Mouse (Mus musculus): Measurements from ENCODE around the gene Phf12. TPM values are rescaled to one million over a fixed set of nuclear protein-coding genes. Genes with fewer than 3 reads are reported as not detected.

Gene Phf12
- polyA plus RNA-seq (2012; ENCODE audit: insufficient read depth, insufficient read length, missing spikeins): 9.6 and 13.3 TPM in 2 replicates

GRCm38 (mm10) chr11:77982441-77982905 lies at the start of gene Phf12:
Gene Phf12 (plus strand): TSS chr11:77982754.
- Histone ChIP-seq H3K4me3 (ENCODE audit: insufficient read depth, low read depth, low read length) (peak within 1 kb of the TSS; percentile 99), H3K4me1 (ENCODE audit: control insufficient read depth, insufficient read depth, insufficient read length, low read length) (no peaks in the 10 kb centered on the region; the same call in 1 of the 2 replicates), H3K27ac (replicated peaks; ENCODE audit: low read depth, low read length) (peak within 1 kb of the TSS; percentile 97)

- peaks cover 2% of the 10 kb centered on the region; the same call in 1 of the 2 replicates for H3K4me1 ChIP-seq (ENCODE audit: control insufficient read depth, insufficient read depth, insufficient read length, low read length)
Observed at GRCm38 (mm10) chr11:77934111-77934521, 48.4 kb upstream of the Phf12 start.

DNA sequence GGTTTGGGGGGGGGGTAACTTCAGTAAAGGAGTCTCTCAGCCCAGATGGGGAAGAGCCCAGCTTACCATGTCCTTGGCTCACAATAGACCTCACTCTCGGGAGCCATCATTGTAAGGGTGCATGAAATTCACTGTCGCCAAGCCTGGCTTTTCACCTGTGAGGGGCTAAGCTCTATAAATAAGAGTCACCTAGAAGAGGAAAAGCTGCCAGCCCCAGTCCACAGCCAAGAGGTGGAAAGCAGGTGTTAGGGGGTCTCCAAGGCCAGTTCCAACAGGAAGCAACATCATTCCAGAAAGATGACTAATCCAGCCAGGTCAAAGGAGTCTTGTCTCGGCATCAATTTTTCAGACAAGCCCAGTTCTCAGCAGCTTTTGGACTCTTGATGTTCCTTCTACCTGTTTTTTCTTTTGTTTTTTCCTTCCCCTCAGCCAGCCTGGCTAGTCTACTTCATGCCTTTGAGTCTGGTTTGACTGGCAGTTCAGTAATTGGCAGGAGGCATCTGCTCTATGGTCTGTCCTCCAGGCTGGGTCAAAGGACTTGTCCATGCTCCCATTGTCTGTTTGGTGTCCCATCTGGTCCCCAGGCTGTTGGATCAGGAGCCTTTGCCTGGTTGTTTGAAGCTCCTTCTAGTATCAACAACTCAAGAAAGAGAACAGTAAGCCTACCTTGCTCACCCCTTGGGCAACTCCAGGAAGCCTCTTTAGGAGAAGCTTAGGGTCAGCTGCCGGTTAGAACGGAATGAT lies 47.8 kb upstream of the Phf12 start:
- no peak overlapping the region for H3K27ac ChIP-seq (replicated peaks; ENCODE audit: low read depth, low read length)
- H3K4me3 ChIP-seq (ENCODE audit: insufficient read depth, low read depth, low read length): no peak overlapping the region
- H3K4me1 ChIP-seq (ENCODE audit: control insufficient read depth, insufficient read depth, insufficient read length, low read length): peaks cover 2% of the 10 kb centered on the region; the same call in 1 of the 2 replicates

More at GRCm38 (mm10) chr11:77934111-77934521, 48.4 kb upstream of the Phf12 start:
- no peak overlapping the region for H3K27ac ChIP-seq (replicated peaks; ENCODE audit: low read depth, low read length)
- H3K4me3 ChIP-seq (ENCODE audit: insufficient read depth, low read depth, low read length): no peak overlapping the region

- Histone ChIP-seq H3K4me1 (ENCODE audit: control insufficient read depth, insufficient read depth, insufficient read length, low read length) (no peaks in the 10 kb centered on the region), H3K27ac (replicated peaks; ENCODE audit: low read depth, low read length) (no peak overlapping the region), H3K4me3 (ENCODE audit: insufficient read depth, low read depth, low read length) (no peak overlapping the region)
Observed at GRCm38 (mm10) chr11:77936846-77937245, 45.7 kb upstream of the Phf12 start.

DNA sequence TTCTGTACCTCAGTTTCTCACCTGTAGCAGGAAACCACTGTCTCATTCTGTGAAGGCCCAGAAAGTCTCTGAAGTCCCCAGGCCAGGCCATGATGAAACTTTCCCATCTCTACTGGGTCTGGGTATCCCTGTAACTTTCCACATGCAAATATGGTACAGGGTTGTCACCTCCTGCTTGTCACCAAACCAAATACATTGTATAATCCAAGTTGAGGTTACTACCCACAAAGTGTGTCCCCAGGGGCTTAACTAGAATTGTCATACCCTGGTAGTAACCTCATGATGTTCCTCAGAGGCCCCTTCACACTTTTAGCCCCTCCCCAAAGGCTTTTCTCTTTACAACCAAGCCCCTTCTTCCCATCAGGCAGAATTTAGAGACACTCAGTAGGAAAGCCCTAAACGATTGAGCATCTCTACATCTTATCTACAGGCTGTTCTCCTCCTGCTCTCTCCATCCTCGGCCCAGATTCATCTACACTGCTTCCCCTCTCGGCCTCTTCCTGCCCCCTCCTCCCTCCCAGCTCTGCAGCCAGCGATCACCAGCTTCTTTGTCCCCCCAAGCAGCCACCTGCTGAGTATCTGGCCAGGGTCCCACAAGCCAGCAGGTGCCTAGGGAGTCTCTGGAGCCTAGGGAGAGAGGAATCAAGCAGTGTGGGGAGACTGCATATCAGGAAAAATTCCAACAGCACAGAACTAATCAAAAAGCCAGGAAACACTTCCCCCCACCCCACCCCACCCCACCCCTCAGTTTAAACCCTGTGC lies 44.7 kb upstream of the Phf12 start:
- Histone ChIP-seq H3K27ac (replicated peaks; ENCODE audit: low read depth, low read length) (no peak overlapping the region), H3K4me1 (ENCODE audit: control insufficient read depth, insufficient read depth, insufficient read length, low read length) (no peaks in the 10 kb centered on the region)

GRCm38 (mm10) chr11:77942230-77942629 lies 40.3 kb upstream of the Phf12 start:
- Histone ChIP-seq H3K4me3 (ENCODE audit: insufficient read depth, low read depth, low read length) (no peak overlapping the region), H3K27ac (replicated peaks; ENCODE audit: low read depth, low read length) (no peak overlapping the region), H3K4me1 (ENCODE audit: control insufficient read depth, insufficient read depth, insufficient read length, low read length) (no peaks in the 10 kb centered on the region)

More for the DNA sequence above, 44.7 kb upstream of the Phf12 start:
- H3K4me3 ChIP-seq (ENCODE audit: insufficient read depth, low read depth, low read length): no peak overlapping the region

DNA sequence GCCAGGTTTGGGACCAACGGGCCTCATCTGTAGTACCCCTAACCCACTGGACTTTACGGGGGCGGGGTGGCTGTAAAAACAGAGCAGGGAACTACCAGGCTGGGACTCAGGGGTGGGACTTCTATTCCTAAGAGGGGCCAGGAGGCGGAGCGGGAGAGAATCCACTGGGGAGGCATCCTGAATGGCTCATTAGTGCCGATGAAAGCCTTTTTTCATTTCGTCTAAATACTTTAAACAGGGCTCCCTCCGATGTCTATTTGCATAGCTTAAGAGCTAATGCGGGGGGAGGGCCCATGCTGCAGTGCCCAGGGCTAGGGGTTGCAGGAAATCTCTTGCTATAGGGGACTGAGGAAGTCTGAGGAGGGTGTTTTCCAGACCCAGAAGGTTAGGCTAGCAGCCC lies 34.7 kb upstream of the Phf12 start:
- Histone ChIP-seq H3K4me1 (ENCODE audit: control insufficient read depth, insufficient read depth, insufficient read length, low read length) (no peaks in the 10 kb centered on the region), H3K27ac (replicated peaks; ENCODE audit: low read depth, low read length) (no peak overlapping the region), H3K4me3 (ENCODE audit: insufficient read depth, low read depth, low read length) (no peak overlapping the region)

DNA sequence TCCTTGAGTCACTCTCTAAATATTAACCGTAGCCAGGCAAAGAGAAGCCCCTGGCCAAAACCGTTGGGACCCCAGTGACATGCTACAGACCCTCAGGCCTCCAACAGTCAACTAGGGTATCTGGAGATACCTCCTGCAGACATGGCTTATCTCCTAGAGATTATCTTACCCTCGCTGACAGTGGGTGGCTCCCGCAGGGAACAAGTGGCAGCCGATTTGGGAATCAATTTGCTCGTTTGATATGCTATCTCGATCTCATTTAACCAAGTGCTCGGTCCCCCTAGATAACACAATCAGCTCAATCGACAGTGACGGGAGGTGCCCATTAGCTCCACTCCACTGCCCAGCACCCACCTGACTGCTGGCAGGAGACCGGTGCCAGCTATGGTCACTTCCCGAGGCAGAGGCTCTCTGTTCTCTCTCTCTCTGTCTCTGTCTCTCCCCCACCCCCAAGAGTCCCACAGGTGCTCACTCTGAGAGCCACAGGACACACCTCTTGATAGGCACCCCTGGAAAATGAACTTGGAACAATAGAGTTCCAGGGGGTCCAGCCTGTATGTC lies 32.3 kb upstream of the Phf12 start:
- no peak overlapping the region for H3K4me3 ChIP-seq (ENCODE audit: insufficient read depth, low read depth, low read length)
- H3K4me1 ChIP-seq (ENCODE audit: control insufficient read depth, insufficient read depth, insufficient read length, low read length): no peaks in the 10 kb centered on the region
- H3K27ac ChIP-seq (replicated peaks; ENCODE audit: low read depth, low read length): no peak overlapping the region

DNA sequence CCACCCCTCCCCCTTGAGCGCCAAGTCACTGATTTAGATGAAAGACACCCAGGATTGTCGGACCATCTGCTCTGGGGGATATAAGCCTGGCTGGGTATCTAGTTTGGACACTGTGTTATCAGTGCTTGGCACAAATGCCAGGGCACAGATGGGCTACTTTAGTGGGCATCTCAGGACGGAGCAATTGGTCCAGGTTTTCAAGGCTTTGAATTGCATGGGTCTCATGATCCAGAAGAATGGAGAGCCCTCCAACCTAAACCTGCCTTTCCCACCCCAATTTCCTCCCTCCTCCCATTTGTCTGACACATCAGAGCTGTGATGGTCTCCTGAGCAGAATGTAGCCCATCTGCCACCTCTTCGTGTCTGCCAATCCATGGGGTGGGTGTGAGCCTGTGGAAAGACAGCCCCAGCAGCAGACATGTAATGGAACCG lies 31.7 kb upstream of the Phf12 start:
- Histone ChIP-seq H3K4me1 (ENCODE audit: control insufficient read depth, insufficient read depth, insufficient read length, low read length) (no peaks in the 10 kb centered on the region), H3K27ac (replicated peaks; ENCODE audit: low read depth, low read length) (no peak overlapping the region), H3K4me3 (ENCODE audit: insufficient read depth, low read depth, low read length) (no peak overlapping the region)

- H3K4me1 ChIP-seq (ENCODE audit: control insufficient read depth, insufficient read depth, insufficient read length, low read length): no peaks in the 10 kb centered on the region
- no peak overlapping the region for H3K4me3 ChIP-seq (ENCODE audit: insufficient read depth, low read depth, low read length)
- no peak overlapping the region for H3K27ac ChIP-seq (replicated peaks; ENCODE audit: low read depth, low read length)
Observed at GRCm38 (mm10) chr11:77953671-77954070, 28.9 kb upstream of the Phf12 start.

- H3K4me1 ChIP-seq (ENCODE audit: control insufficient read depth, insufficient read depth, insufficient read length, low read length): no peaks in the 10 kb centered on the region
- H3K27ac ChIP-seq (replicated peaks; ENCODE audit: low read depth, low read length): no peak overlapping the region
Observed at GRCm38 (mm10) chr11:77956428-77956827, 26.1 kb upstream of the Phf12 start.

GRCm38 (mm10) chr11:77958268-77958667 lies 24.3 kb upstream of the Phf12 start:
- H3K27ac ChIP-seq (replicated peaks; ENCODE audit: low read depth, low read length): no peak overlapping the region
- no peaks in the 10 kb centered on the region for H3K4me1 ChIP-seq (ENCODE audit: control insufficient read depth, insufficient read depth, insufficient read length, low read length)
- no peak overlapping the region for H3K4me3 ChIP-seq (ENCODE audit: insufficient read depth, low read depth, low read length)

More at GRCm38 (mm10) chr11:77956428-77956827, 26.1 kb upstream of the Phf12 start:
- H3K4me3 ChIP-seq (ENCODE audit: insufficient read depth, low read depth, low read length): no peak overlapping the region

- no peaks in the 10 kb centered on the region for H3K4me1 ChIP-seq (ENCODE audit: control insufficient read depth, insufficient read depth, insufficient read length, low read length)
- no peak overlapping the region for H3K4me3 ChIP-seq (ENCODE audit: insufficient read depth, low read depth, low read length)
- H3K27ac ChIP-seq (replicated peaks; ENCODE audit: low read depth, low read length): no peak overlapping the region
Observed at GRCm38 (mm10) chr11:77958932-77959331, 23.6 kb upstream of the Phf12 start.

DNA sequence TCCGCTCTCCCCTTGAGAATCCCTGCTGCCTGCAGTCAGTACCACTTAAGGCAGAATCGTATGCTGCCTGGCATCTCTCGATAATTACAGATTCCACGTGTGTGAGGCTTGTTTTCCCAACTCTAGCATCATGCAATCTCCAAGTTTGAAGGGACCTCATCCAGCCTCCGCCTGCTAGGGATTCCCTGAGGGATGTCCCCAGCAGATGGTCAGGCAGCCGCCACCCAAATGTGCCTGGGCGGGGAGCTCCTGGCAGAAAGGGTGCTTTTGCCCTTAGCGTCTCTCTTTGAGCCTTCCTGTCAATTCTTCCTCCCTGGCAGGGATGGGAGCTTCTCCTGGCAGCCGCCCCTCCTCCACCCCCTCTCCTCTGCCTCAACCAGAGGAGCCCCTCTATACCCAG lies 22.4 kb upstream of the Phf12 start:
- Histone ChIP-seq H3K4me3 (ENCODE audit: insufficient read depth, low read depth, low read length) (no peak overlapping the region), H3K4me1 (ENCODE audit: control insufficient read depth, insufficient read depth, insufficient read length, low read length) (no peaks in the 10 kb centered on the region)

DNA sequence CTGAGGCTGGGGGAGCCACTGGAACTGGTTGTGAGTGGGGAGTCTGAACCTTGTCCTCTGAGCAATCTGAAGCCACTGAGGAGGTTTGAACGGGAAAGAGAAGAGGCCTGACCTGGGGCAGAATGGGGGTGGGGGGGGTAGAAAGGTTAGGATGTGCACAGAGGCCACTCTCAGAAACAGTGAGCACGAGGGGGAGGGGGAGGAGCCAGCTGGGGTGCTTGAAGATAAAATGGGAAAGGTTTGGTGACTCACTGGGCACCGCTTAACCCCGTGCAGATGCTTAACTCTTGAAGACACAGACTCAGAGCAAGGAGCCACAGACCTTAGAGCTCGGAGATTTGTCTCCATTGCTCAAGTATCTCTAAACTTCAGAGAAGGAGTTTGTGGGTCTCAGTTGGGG lies 21.7 kb upstream of the Phf12 start:
- no peaks in the 10 kb centered on the region for H3K4me1 ChIP-seq (ENCODE audit: control insufficient read depth, insufficient read depth, insufficient read length, low read length)
- no peak overlapping the region for H3K4me3 ChIP-seq (ENCODE audit: insufficient read depth, low read depth, low read length)
- no peak overlapping the region for H3K27ac ChIP-seq (replicated peaks; ENCODE audit: low read depth, low read length)

More for the DNA sequence above, 22.4 kb upstream of the Phf12 start:
- H3K27ac ChIP-seq (replicated peaks; ENCODE audit: low read depth, low read length): no peak overlapping the region
